Mouse (Mus musculus) activated CD4-positive, CD25-positive, alpha-beta regulatory T cell, adult 9 weeks (primary cell): ENCODE data around the gene Foxred2. TPM values are rescaled to one million over a fixed set of nuclear protein-coding genes. Genes with fewer than 3 reads are reported as not detected.

Experiments used
- polyA plus RNA-seq: library from polyadenylated mRNA; unstranded; fragments of 100-300 nt; shearing (Covaris generic); gene quantifications from one replicate; pipeline ENCODE4 v1.2.1, GENCODE M21; 2017

Foxred2 gene
- polyA plus RNA-seq, result 4.9 TPM

GRCm38 (mm10) chr15:77956404-77956901 is at the start of gene Foxred2:
TSS of gene Foxred2 (minus strand) at chr15:77956722.

GRCm38 (mm10) chr15:77970470-77971292 is 14.2 kb upstream of the Foxred2 start, which contains the start of gene Eif3d:
TSS of gene Eif3d (minus strand) at chr15:77970813.

GRCm38 (mm10) chr15:77928673-77929331 is 27.7 kb downstream of the Foxred2 start, which contains the start of gene Txn2:
TSS of gene Txn2 (minus strand) at chr15:77929006.

Other genes starting within 250 kb of the Foxred2 start
- gene Apol9b, start 227.7 kb downstream of the Foxred2 start, polyA plus RNA-seq, result 17.0 TPM
- 0.20 TPM for gene Apol8, start 199.7 kb downstream of the Foxred2 start, polyA plus RNA-seq
- 477 TPM for gene Myh9, start 114.5 kb downstream of the Foxred2 start, polyA plus RNA-seq
- 229 TPM for gene Txn2, start 27.7 kb downstream of the Foxred2 start, polyA plus RNA-seq
- 221 TPM for gene Eif3d, start 14.1 kb upstream of the Foxred2 start, polyA plus RNA-seq
- not detected for gene Cacng2, start 163.3 kb upstream of the Foxred2 start, polyA plus RNA-seq
- gene Ift27, start 217.4 kb upstream of the Foxred2 start, polyA plus RNA-seq, result 67.5 TPM
- not detected for gene Pvalb, start 249.7 kb upstream of the Foxred2 start, polyA plus RNA-seq